Mouse (Mus musculus) ovary, adult 18-20 months (tissue): ENCODE data around the gene Tekt4.

Experiments used
- DNase-seq: peaks from one replicate; pipeline ENCODE4 v3.0.0; 2022; ENCODE audit warnings: low spot score, mixed read lengths

Gene Tekt4

GRCm38 (mm10) chr17:25454272-25454671, at the start of gene Tekt4:
TSS of gene Tekt4 (plus strand) at chr17:25454615.
- no peak for DNase-seq

GRCm38 (mm10) chr17:25405224-25405895, 49.1 kb upstream of the Tekt4 start:
- peak; percentile 53 for DNase-seq

- DNase-seq, result no peak
Observed at GRCm38 (mm10) chr17:25406011-25406441, 48.4 kb upstream of the Tekt4 start.

- DNase-seq, result peak; percentile 38
Observed at GRCm38 (mm10) chr17:25407352-25407751, 47.1 kb upstream of the Tekt4 start.

GRCm38 (mm10) chr17:25408302-25408999, 46.0 kb upstream of the Tekt4 start:
- DNase-seq, result no peak

GRCm38 (mm10) chr17:25409621-25410020, 44.8 kb upstream of the Tekt4 start:
- DNase-seq, result no peak

GRCm38 (mm10) chr17:25410180-25410579, 44.2 kb upstream of the Tekt4 start:
- peak; percentile 69 for DNase-seq

GRCm38 (mm10) chr17:25410786-25411185, 43.6 kb upstream of the Tekt4 start:
- no peak for DNase-seq

GRCm38 (mm10) chr17:25411251-25411650, 43.2 kb upstream of the Tekt4 start:
- no peak for DNase-seq

- DNase-seq, result no peak
Observed at GRCm38 (mm10) chr17:25414209-25414608, 40.2 kb upstream of the Tekt4 start.

GRCm38 (mm10) chr17:25414917-25415316, 39.5 kb upstream of the Tekt4 start:
- no peak for DNase-seq

GRCm38 (mm10) chr17:25415421-25415913, 38.9 kb upstream of the Tekt4 start:
- no peak for DNase-seq

- DNase-seq, result no peak
Observed at GRCm38 (mm10) chr17:25416219-25416618, 38.2 kb upstream of the Tekt4 start.

GRCm38 (mm10) chr17:25417990-25418389, 36.4 kb upstream of the Tekt4 start:
- DNase-seq, result no peak

- DNase-seq, result no peak
Observed at GRCm38 (mm10) chr17:25418926-25419325, 35.5 kb upstream of the Tekt4 start.

GRCm38 (mm10) chr17:25420998-25421397, 33.4 kb upstream of the Tekt4 start:
- DNase-seq, result no peak

GRCm38 (mm10) chr17:25424526-25425080, 29.8 kb upstream of the Tekt4 start:
- DNase-seq, result no peak

- no peak for DNase-seq
Observed at GRCm38 (mm10) chr17:25425996-25426395, 28.4 kb upstream of the Tekt4 start.

GRCm38 (mm10) chr17:25427441-25427840, 27.0 kb upstream of the Tekt4 start:
- peak; percentile 87 for DNase-seq

GRCm38 (mm10) chr17:25429240-25429639, 25.2 kb upstream of the Tekt4 start:
- no peak for DNase-seq

- DNase-seq, result no peak
Observed at GRCm38 (mm10) chr17:25429886-25430285, 24.5 kb upstream of the Tekt4 start.

- no peak for DNase-seq
Observed at GRCm38 (mm10) chr17:25430534-25430933, 23.9 kb upstream of the Tekt4 start.
